Mouse (Mus musculus): Measurements from ENCODE around the gene Hhat.

The Hhat gene

DNA sequence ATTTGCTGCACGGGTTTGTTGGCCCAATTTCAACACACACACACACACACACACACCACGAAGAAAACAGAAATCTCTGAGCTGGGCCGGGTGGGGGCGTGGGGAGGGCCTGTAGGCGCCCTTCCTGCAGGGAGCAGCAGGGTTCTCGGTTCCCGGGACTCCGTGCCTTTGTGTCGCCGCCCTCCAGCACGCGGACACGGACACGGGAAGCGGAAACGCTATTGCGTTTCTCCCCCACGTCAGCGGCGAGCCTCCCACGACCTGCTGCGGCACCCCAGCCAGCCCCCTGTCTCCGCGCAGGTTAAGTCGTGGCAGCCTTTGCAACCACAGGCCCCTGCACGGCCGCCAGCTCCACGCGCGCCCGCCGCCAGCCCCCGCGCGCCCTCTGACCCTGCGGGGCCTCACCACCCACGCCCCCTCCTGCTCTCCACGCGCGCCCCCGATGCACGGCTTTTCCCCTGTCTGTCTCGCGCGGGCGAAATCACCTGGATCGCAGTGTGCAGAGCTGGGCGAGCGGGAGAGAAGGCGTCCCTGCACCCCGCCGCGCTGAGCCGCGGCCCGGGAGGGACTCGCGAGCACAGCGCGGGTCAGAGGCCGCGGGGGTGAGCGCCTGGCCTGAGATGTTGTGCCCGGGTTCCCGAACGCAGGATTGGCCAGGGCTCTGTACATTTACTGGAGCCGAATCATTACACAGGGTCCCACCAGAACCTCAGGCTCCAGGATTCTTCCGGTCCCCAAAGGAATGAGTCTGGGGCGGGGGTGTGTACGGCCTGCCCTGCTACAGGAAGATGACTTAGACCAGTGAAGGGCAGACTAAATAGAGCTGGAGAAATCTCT lies at the start of gene Hhat:
TSS of gene Hhat (minus strand) at position 729 of the 837 bp plus-strand sequence.
- DNase-seq = peak; percentile 75 to 81

DNA sequence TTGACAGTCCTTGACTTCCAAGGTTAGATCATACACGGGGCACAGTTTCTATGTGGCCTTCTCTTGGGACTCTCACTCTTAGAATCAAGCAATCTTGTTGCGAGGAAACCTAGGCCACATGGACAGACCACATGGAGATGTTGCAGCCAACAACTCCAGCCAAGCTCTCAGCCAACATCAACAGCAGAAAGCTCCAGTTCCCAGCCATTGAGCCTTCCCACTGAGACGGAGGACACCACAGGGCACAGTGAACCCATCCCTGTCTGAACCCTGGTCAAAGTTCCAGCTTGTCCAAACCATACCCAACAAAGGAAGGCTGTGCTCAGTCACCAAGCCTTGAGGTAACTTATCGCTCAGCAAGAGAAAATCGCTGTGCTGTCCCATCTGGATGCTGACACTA lies 47.3 kb upstream of the Hhat start:
- no peak for DNase-seq

DNA sequence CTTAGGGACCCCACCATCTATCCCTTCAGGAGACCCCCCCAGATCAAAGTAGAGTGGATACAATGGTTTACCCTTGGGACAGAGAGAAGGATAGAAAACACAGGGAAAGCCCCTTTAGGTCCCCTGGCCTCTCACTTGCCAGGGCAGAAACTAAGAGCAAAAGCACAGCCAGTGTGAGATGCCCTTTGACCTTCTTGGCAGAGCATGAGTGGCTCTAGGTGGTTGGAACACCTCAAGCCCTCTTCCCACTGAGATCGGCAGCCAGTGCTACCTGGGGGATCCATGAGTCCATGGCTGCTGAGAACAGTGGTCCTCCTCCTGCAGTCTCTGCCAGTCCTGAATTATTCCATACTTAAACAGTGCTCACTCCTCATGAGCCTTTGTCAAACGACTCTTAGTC lies 44.8 kb upstream of the Hhat start:
- DNase-seq = no peak

DNA sequence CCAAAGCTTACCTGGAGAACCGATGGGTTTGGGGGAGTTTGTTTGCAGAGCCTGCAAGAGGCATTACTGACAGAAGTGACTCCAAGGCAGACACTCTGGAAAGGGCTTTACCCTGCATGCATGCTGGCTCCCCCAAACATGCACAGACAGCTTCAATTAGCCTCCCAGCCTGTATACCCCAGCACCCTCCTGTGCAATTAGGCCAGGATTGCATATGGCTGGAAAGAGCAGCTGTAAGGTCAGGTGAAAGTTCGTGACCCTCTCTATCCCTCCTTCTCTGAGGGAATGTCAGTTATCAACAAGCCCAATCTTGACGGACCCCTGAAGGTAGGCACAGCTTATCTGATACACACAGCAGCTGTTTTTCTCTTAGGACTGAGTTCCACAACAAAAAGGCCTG lies 43.7 kb upstream of the Hhat start:
- DNase-seq = no peak

DNA sequence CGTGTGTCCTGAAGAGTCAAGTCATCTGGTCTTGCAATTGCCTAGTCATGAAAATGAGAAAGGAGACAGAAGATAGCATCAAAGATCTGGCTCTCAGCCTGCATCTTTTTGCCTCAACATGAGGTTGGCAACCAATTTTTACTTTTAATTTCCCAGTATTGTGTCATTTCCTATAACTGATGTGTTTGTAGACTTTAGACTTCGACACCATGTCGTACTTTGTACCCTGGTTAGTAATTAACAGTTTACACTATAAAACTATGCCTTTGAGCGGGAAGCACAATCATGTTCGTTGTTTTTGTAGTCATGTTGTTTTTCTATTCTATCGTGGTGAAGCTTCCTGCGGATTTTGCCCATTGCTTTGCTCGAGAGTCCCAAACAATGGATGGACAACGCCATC lies 41.7 kb upstream of the Hhat start:
- DNase-seq = no peak

DNA sequence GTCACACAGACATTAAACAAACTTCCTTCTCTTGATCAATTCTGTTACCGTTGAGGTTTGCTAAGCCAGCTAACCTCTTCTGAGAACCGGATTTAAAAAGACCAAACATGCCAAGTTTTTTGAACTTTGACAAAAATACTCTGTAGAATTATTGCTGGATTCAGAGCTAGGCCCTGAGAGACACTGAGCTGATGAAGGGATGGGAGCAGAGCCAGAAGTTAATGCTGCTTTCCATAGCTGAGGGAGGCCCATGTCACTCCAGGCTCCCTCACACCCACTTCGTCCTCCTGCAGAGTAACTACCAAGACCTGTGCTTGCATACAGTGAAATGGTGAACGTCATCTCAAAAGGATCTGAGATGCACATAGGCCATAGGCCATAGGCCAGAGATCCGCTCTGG lies 41.3 kb upstream of the Hhat start:
- DNase-seq = no peak

DNA sequence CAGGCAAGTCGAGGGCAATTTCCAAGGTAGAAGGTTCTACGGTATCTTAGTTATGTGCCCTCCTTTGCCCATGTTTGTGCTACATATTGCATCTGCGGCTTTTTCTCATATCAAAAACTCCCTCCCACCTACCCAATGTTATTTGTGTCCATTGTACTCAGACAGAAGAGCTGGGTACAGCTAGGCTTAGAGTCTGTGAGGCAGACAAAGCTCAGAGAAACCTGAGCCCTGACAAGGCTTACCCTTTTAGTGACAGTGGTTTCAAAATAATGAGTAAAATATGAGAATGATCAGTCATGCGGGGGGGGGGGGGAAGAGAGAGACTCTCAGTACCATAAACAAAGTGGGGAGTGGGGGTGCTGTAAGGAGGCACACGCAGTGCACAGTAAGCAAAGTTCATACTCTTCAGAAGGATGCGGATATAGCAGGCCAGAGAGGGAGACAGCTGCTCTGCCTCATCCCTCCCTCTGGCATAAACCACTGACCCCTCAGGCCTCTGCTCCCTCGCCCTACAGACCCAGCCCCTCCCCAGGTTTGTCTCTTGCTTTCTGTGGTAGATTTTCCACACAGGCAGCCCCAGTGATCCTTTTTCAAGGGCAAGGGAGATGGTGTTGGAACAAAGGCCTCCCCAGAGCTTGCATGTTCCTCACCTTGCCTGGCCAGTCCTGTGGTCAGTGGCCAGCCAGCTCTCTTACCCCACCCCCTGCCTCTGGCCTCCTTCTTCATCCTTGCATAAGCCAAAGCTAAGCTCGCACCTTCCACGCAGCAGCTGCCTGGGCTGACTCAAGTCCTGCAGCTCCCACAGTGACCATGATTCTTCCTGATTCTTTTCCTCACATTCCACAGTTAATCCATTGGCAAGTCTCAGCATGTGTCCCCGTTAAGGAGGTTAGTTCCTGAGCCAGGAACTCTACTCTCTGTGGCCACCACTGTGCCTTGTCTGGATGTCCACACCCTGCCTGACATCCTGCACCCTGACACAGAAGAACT lies 35.4 kb upstream of the Hhat start:
- no peak for DNase-seq

DNA sequence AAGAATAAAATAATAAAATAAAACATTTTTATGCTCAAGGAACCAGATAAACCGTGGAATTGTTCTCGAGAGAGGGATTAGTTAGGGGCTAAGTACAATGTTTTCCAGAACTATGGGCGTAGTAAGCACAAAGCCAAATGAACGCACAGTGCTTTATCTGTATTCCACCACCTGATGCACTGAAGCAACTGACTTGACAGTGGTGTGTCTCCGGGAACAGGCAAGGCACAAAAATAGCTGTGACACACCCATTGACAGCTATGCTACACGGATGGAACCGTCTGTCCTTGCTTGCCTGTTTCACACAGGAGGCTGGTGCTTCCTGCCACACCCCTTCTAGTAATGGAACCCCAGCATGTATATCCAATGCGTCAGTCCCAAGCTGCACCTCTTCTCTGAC lies 29.3 kb upstream of the Hhat start:
- DNase-seq = no peak

DNA sequence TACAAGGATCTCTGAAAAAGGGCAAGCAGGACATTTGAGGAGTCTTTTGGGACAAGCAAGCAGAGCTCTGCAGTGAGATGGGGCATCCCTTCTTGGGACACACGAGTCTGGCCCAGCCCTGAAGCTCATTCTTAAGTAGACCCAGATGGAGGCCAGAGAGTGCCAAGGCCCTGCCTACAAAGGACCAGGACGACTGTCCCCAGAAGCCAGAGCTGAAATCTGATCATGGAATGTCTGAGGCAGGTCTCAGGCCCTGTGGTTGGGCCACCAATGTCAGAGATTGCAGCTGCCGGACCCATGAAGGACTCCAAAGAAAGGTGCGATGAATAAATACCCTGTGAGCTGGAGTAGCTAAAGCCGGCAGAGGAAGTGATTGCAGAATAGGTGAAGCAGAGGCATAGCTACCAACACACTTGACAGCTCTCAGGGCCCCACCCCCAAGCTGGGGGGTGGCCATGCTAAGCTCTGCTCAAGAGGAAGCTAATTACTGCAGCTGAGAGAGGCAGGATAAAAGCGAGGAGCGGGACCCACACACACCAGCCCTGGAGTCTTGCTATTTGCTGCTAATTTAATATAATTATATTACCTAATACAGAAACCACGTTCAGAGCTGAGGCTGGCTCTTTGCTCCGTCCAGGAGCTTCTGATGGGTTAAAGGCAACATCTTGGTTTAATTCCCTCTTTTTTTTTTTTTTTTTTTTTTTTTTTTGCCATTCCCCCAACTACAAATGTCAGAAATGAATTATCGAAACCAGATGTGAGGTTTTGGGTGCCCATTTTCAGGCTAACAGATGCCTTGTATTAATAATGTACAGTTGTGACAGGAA lies 28.4 kb upstream of the Hhat start:
- no peak for DNase-seq

DNA sequence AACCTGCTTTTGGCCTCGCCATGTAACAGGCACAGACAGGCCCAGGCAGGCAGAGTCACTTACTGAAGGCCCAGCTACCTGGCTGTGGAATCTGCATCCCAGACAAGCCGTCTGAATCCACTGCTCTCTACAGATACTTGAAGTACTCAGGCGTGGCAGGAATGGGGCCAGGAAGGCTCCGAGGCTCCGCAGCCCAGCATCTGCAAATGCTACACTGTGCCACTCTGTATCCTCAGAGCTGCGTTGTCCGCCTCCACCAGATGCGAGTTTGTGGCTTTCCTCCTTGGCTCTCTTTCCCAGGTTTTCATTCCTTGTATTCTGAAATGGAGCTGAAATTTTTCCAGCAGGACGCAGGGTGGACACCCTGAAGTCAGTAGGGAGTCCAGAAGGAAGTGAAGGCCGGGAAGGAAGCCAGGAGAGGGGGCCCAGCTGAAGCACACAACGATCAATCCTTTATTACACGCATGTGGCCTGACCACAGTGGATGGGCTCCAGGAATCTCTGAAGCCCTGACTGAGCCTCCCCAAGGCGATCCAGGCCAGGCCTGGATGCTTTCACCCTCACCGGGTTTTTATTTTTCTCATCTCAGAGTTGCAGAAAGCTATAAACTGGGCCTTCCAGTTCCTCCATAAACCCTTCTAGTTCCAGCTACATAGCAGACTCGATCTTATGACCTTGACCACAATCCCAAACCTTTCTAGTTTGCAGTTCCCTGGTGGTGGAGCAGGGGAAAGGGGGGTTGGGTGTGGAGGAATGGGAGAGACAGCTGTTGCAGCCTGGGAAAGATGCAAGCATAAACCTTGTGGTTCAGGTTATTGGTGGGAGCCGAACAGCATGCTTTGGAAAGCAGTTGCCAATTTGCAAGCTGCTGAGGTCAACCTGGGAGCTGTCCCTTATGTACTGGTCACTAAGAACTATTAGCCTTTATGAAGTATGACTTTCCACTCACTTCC lies 27.5 kb upstream of the Hhat start:
- no peak for DNase-seq

DNA sequence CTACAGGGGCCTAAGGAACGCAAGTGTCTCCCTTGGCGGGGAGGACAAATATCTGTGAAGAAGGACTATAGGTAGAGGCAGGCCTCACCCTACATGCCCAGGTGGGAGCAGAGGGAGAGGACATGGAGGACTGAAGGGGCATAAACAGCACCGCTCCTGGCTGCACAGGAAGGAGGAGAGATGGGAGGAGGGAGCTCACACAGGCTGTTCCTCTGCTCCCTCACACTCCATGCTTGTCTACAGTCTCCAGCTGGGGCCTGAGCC lies 25.9 kb upstream of the Hhat start:
- no peak for DNase-seq

DNA sequence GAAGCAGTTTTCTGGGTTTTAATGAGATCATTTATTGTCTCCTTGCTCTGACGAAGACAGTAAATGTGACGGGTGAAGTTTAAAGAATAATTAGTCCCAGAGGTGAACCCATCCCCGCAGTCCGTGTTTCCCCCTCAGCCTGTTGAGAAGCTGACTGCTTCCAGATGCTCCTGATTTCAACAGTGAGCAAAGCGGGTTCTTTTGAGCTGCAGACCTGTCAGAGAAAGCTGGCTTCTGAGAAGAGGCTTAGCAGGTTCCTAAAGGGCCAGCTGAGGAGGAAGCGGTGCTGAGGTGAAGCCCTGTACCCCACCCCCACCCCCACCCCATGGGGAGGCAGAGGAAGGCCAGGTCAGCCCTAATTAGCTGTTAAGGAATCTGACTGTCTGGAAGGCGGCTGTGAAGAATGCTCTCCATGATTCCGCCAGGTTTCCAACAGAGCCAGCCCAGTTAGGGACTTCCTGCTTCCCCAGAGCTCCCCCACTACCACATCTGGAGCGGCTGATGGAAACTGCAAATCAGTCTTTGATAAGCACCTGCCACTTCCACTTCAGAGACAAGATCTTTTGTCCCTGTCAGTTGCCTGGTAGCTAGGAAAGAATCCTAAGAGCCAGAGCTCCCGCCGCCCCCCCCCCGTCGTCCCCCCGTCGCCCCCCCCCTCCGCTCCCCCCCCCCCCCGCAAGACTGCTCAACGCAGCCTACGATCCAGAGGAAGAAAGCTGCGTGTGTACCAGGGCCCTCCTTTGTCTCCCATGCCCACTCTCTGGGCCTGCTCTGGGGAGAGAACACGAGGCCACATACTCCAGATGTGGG lies 25.4 kb upstream of the Hhat start:
- no peak for DNase-seq

DNA sequence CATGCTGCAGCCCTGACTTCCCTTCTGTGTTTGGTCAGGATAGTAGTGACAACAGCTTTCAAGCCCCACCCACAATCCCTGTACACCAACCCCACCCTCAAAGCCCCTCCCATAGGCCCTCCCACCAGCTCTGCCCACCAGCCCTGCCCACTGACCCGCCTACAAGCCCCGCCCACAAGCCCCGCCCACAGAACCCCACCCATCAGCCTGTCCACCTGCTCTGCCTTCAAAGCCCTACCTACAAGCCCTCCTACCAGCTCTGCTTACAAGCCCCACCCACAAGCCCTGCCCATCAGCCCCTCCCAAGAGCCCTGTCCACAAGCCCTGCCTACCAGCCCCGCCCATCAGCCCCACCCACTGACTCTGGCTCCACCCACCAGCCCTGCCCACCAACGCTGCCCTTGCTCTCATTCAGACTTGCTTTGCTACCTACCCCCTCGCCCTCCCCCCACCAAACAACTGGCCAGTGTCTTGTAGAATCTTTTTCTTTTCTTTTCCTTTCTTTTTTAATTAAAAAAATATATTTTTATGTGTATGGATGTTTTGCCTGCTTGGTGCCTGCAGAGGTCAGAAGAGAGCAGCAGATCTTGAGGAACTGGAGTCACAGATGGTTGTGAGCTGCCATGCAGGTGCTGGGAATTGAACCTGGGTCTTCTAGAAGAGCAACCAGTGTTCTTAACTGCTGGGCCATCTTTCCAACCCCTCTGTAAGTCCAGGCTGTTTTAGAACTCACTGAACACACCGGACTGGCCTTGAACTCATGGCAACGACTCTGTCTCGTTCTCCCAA lies 24.1 kb upstream of the Hhat start:
- no peak for DNase-seq

DNA sequence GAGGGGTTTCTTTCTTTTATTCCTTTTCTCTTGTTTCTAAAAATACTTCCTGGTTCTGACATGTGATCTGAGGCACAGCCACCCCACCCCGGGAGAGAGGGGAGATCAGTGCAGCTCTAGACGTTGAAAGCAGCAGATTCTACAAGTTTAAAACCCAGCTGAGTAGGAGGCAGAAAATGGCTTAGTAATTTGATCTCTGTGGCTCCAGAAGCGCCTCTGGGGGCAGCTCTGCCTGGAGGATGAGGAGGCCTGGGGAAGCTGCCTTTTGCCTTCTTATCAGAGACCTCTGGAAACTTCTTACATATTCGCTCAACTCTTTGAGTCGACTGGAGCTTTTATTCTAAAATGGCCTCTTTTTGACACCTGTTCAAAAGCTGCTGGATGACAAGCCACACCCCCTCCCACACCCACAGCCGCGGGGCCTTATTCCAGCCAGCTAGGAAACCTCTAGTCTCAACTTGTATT lies 20.9 kb upstream of the Hhat start:
- no peak for DNase-seq

DNA sequence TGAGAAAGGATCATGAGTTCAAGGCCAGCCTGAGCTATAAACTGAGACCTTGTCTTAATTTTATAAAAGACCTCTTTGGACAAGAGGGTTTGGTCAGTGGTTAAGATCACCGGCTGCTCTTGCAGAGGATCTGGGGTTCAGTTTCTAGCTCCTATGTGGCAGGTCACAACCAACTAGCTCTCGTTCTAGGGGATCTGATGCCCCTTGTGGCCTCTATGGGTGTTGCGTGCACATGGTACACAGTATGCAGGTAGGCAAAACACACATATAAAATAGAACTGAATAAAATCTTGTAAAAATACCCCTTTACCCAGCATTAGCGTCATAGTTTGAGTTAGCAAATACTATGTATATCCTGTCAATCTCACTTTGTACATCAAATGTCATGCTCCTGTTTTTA lies 19.4 kb upstream of the Hhat start:
- peak in 1 of 2 experiments; percentile 44 for DNase-seq

DNA sequence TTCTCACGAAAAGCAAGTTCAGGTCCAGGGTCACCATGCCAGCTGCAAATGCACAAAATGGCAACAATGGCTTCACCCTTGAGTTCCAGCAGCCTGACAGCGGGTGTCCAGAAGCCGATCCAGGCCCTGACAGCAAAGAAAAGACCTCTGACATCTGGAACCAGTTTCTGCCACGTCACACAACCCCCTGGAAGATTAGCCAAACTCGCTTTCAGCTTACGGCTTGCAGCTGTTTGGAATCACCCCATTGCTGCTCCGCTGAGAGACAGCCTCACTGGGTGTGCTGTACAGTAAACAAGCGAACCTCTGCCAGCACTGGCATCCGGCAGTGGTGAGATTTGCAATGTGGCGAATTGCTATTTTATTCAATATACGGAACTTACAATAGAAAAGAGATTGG lies 18.8 kb upstream of the Hhat start:
- no peak for DNase-seq

DNA sequence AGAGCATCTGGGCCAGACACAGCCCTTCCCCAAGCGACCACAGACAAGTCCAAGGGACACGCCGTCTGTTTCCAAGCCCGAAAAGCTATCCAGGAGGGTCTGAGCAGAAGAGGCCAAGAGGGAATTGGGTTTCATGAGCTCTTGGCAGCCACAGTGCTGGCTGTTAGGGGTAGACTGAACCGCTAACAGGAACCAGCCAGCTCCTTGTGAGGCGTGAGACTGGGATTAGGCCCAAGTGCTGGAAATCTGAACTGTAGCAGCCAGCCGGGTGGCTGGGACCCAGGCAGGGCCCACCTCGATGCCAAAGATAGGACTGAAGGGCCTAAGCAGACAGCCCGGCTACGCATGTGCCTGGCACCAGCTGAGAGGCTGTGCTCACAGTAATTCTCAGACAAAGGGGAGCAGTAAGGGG lies 18.1 kb upstream of the Hhat start:
- DNase-seq = peak in 1 of 2 experiments; percentile 34

DNA sequence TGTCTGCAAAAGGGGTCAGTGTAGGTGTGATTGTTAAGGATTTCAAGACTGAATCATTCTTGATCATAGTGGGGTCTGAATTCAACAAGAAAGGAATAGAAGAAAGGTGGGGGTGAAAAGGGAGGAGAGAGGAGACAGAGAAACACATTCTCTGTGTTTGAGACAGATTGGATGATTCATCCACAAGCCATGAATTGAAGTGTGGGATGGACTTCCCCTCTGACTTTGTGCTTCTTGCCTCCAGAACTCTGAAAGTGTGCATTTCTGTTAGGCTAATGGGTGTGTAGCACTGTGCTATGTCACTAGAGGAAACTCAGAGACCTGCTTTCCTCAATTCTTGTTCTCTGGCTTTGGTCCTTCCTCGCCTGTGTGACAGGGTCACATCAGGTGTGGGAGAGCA lies 15.2 kb upstream of the Hhat start:
- no peak for DNase-seq

DNA sequence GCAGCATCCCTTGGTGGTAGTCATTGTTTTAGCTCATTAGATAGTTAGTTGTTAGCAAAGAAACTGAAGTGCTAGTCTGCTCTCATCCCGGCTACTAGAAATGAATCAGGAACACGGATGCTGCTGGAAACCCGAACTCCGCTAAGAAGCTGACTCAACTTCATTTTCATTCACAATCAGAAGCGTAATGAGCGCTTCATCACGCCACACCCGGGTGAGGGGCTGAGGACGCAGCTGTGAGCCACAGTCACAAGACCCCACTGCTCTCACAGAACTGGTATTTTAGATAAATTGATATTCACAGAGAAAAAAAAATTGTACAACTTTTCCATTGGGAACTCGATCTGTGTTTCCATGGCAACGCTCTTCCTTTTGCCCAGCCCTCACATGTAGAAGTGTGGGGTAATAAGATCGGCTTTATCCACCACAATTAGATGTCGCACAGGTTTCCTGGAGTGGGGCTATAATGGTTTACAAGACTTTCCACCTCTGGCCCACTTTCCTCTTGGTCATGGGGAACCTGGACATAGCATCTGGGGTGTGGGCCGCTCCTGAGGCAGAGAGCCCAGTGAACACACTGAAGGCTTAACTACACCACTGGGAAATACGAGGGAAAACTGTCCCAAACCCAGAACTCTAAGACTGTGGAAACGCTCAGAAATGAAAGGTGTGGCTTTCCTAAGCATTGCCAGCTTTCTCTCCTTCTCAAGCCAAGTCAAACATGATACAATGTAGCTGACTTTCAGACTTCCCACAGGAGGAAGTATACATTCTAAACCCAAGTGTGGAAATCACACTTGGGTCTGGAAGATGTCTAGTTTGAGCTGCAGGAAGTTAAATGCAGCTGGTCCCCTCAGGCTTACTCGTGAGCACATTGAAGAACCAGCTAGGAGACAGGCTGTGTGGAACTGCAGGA lies 14.3 kb upstream of the Hhat start:
- no peak for DNase-seq

All from cerebellum, postnatal 25 days (tissue).